Mouse (Mus musculus) stomach, embryonic 14.5 days (tissue): ENCODE results near the gene Sgms1. TPM values are rescaled to one million over a fixed set of nuclear protein-coding genes. Genes with fewer than 3 reads are reported as not detected.
A peak's percentile ranks its signal among the peaks of the same experiment; 100 is the strongest.

Experiments
- ATAC-seq: fragments of 200-750 bp; cut with Nextera tagmentation; 2 replicates; pipeline ENCODE4 v1.8.0; 2017; ENCODE audit warnings: low read depth, moderate TSS enrichment; ENCODE audit not compliant: insufficient number of reproducible peaks, insufficient read depth, low FRiP score
- H3K27ac ChIP-seq: fragments of 300-500 bp; sonication (generic); 2 replicates; pipeline ENCODE4 v1.5.1; 2014; ENCODE audit warnings: mild to moderate bottlenecking, low read length, moderate library complexity, mixed read lengths
- H3K27me3 ChIP-seq: fragments of 300-500 bp; sonication (generic); 2 replicates; pipeline ENCODE4 v1.6.1; 2014; ENCODE audit warnings: low read length, control low read depth, mixed read lengths; ENCODE audit not compliant: control insufficient read depth, insufficient read depth
- H3K36me3 ChIP-seq: fragments of 300-500 bp; sonication (generic); 2 replicates; pipeline ENCODE4 v1.6.1; 2014; ENCODE audit warnings: mild to moderate bottlenecking, control low read depth, low read length, moderate library complexity, mixed read lengths; ENCODE audit not compliant: control insufficient read depth, insufficient read depth
- H3K4me1 ChIP-seq: fragments of 300-500 bp; sonication (generic); 2 replicates; pipeline ENCODE4 v1.6.1; 2014; ENCODE audit warnings: low read length, control low read depth, mixed read lengths; ENCODE audit not compliant: control insufficient read depth, insufficient read depth
- H3K4me2 ChIP-seq: fragments of 300-500 bp; sonication (generic); replicated peaks from 2 replicates; pipeline ENCODE4 v1.6.1; 2014; ENCODE audit warnings: low read depth, low read length, control low read depth
- H3K4me3 ChIP-seq: fragments of 300-500 bp; sonication (generic); 2 replicates; pipeline ENCODE4 v1.5.1; 2014; ENCODE audit warnings: low read depth, low read length, control low read depth
- H3K9ac ChIP-seq: fragments of 300-500 bp; sonication (generic); replicated peaks from 2 replicates; pipeline ENCODE4 v1.6.1; 2014; ENCODE audit warnings: low read depth, mild to moderate bottlenecking, control low read depth, low read length, moderate library complexity, mixed read lengths
- H3K9me3 ChIP-seq: fragments of 300-500 bp; sonication (generic); 2 replicates; pipeline ENCODE4 v1.6.1; 2016; ENCODE audit warnings: low read depth, low read length, control low read depth; ENCODE audit not compliant: control insufficient read depth
- WGBS: fragments of 180-500 bp; shearing (Covaris S2); extraction: QIAGEN DNeasy Blood & Tissue Kit; methylation state at CpG from one replicate; pipeline ENCODE4 v1.1.7; 2014; 5-methylcytosine and 5-hydroxymethylcytosine counted together
- polyA plus RNA-seq: library from polyadenylated mRNA; unstranded; fragments of >200 nt; fragmentation: Nextera tagmentation; extraction: Ambion mirVana; gene quantifications from 2 replicates; pipeline ENCODE4 v1.2.1, GENCODE M21; 2014

Sgms1 gene
- polyA plus RNA-seq, 1 experiment from 2014 or later: 50.9 TPM

GRCm38 (mm10) chr19:32181721-32182394 is 207.7 kb downstream of the Sgms1 start:
- Histone ChIP-seq H3K4me1 (peaks cover 8% of the 10 kb centered on the region; the same call in 1 of the 2 replicates), H3K9me3 (no peaks in the 10 kb centered on the region), H3K27ac (no peak overlapping the region), H3K9ac (no peak overlapping the region), H3K4me2 (no peak overlapping the region), H3K36me3 (no peaks in the 10 kb centered on the region), H3K4me3 (no peak overlapping the region), H3K27me3 (no peaks in the 10 kb centered on the region)
- no peak for ATAC-seq
- 70% methylated on average over 12 of the region's 12 CpGs for WGBS

GRCm38 (mm10) chr19:32180756-32181674 is 208.5 kb downstream of the Sgms1 start:
- Histone ChIP-seq H3K27ac (no peak overlapping the region), H3K9ac (no peak overlapping the region), H3K4me3 (no peak overlapping the region), H3K36me3 (no peaks in the 10 kb centered on the region), H3K27me3 (no peaks in the 10 kb centered on the region), H3K4me2 (no peak overlapping the region), H3K4me1 (peaks cover 8% of the 10 kb centered on the region; the same call in 1 of the 2 replicates), H3K9me3 (no peaks in the 10 kb centered on the region)
- WGBS: 77% methylated on average over 14 of the region's 14 CpGs
- ATAC-seq: peak; percentile 56; the same call in 1 of the 2 replicates

- Histone ChIP-seq H3K4me1 (peaks cover 8% of the 10 kb centered on the region; the same call in 1 of the 2 replicates), H3K27ac (no peak overlapping the region), H3K36me3 (no peaks in the 10 kb centered on the region), H3K9ac (no peak overlapping the region), H3K4me3 (no peak overlapping the region), H3K4me2 (no peak overlapping the region), H3K27me3 (no peaks in the 10 kb centered on the region), H3K9me3 (no peaks in the 10 kb centered on the region)
- peak; percentile 80; the same call in 1 of the 2 replicates for ATAC-seq
- 32% methylated on average over 5 of the region's 5 CpGs for WGBS
Measured at GRCm38 (mm10) chr19:32179978-32180413, 209.5 kb downstream of the Sgms1 start.

- Histone ChIP-seq H3K4me1 (peaks cover 8% of the 10 kb centered on the region; the same call in 1 of the 2 replicates), H3K27ac (no peak overlapping the region), H3K36me3 (no peaks in the 10 kb centered on the region), H3K9ac (no peak overlapping the region), H3K27me3 (no peaks in the 10 kb centered on the region), H3K4me3 (no peak overlapping the region), H3K4me2 (no peak overlapping the region), H3K9me3 (no peaks in the 10 kb centered on the region)
- WGBS: 30% methylated on average over 4 of the region's 4 CpGs
- no peak for ATAC-seq
Measured at GRCm38 (mm10) chr19:32179514-32179913, 210.0 kb downstream of the Sgms1 start.

GRCm38 (mm10) chr19:32178161-32178560 is 211.4 kb downstream of the Sgms1 start:
- Histone ChIP-seq H3K36me3 (no peaks in the 10 kb centered on the region), H3K27ac (no peak overlapping the region), H3K27me3 (no peaks in the 10 kb centered on the region), H3K9me3 (no peaks in the 10 kb centered on the region), H3K9ac (no peak overlapping the region), H3K4me3 (no peak overlapping the region), H3K4me2 (no peak overlapping the region), H3K4me1 (peaks cover 8% of the 10 kb centered on the region; the same call in 1 of the 2 replicates)
- ATAC-seq: no peak
- WGBS: 85% methylated on average over 2 of the region's 2 CpGs

GRCm38 (mm10) chr19:32176458-32176857 is 213.1 kb downstream of the Sgms1 start:
- Histone ChIP-seq H3K27ac (no peak overlapping the region), H3K4me2 (no peak overlapping the region), H3K4me1 (peaks cover 8% of the 10 kb centered on the region; the same call in 1 of the 2 replicates), H3K27me3 (no peaks in the 10 kb centered on the region), H3K4me3 (no peak overlapping the region), H3K36me3 (no peaks in the 10 kb centered on the region), H3K9ac (no peak overlapping the region), H3K9me3 (no peaks in the 10 kb centered on the region)
- no peak for ATAC-seq
- WGBS: 77% methylated on average over 9 of the region's 9 CpGs

- no peak overlapping the region for H3K4me2 ChIP-seq
- 92% methylated on average over 4 of the region's 4 CpGs for WGBS
- no peak overlapping the region for H3K9ac ChIP-seq
- ATAC-seq: no peak
- H3K4me3 ChIP-seq: no peak overlapping the region
- H3K9me3 ChIP-seq: no peaks in the 10 kb centered on the region
- no peak overlapping the region for H3K27ac ChIP-seq
- no peaks in the 10 kb centered on the region for H3K27me3 ChIP-seq
- no peaks in the 10 kb centered on the region for H3K36me3 ChIP-seq
- peaks cover 8% of the 10 kb centered on the region; the same call in 1 of the 2 replicates for H3K4me1 ChIP-seq
Measured at GRCm38 (mm10) chr19:32175991-32176390, 213.5 kb downstream of the Sgms1 start.

GRCm38 (mm10) chr19:32175013-32175412 is 214.5 kb downstream of the Sgms1 start:
- Histone ChIP-seq H3K4me2 (no peak overlapping the region), H3K27ac (no peak overlapping the region), H3K9ac (no peak overlapping the region), H3K9me3 (no peaks in the 10 kb centered on the region), H3K36me3 (no peaks in the 10 kb centered on the region), H3K27me3 (no peaks in the 10 kb centered on the region), H3K4me1 (peaks cover 4% of the 10 kb centered on the region; the same call in 1 of the 2 replicates), H3K4me3 (no peak overlapping the region)
- ATAC-seq: no peak
- 95% methylated on average over 7 of the region's 7 CpGs for WGBS
